Comparison of ENCODE assay signal across 30 mouse cellular contexts in genomic region chr3:27577349-27578025, GRCm38 (mm10).
DNase-seq lines count a peak whose midpoint lies in the region; ATAC-seq lines count a peak whose summit lies in the region.
"Had no signal": no experiment of that assay in that cellular context is flagged by ENCODE, and none has a peak within 500 bp of the region (broad histone marks: within the 10 kb centered on the region; RNA-seq: fewer than 3 reads in every experiment).

No protein-coding gene starts in this region.

- no peak overlapping the region for H3K9ac ChIP-seq in heart, embryonic 15.5 days
- no peak overlapping the region for H3K9ac ChIP-seq in lung, embryonic 16.5 days (ENCODE audit: low read length)
- H3K9ac ChIP-seq: embryonic facial prominence, embryonic 13.5 days; forebrain, embryonic 15.5 days; hindbrain, embryonic 12.5 days; intestine, embryonic 15.5 days; limb, embryonic 13.5 days; neural tube, embryonic 12.5 days had no signal

- H3K27me3 ChIP-seq in heart, embryonic 10.5 days (ENCODE audit: insufficient read depth, poor library complexity, severe bottlenecking): no peaks in the 10 kb centered on the region
- H3K27me3 ChIP-seq in heart, embryonic 15.5 days: no peaks in the 10 kb centered on the region
- no peaks in the 10 kb centered on the region for H3K27me3 ChIP-seq in lung, embryonic 16.5 days (ENCODE audit: control insufficient read depth, insufficient read depth, low read depth, low read length)
- H3K27me3 ChIP-seq: embryonic facial prominence, embryonic 13.5 days; forebrain, embryonic 15.5 days; hindbrain, embryonic 12.5 days; intestine, embryonic 15.5 days; limb, embryonic 13.5 days; neural tube, embryonic 12.5 days had no signal

- H3K4me2 ChIP-seq in heart, embryonic 15.5 days: peak overlapping the region; percentile 20; the same call in 1 of the 2 replicates
- no peak overlapping the region for H3K4me2 ChIP-seq in lung, embryonic 16.5 days (ENCODE audit: low read depth, low read length)
- H3K4me2 ChIP-seq: embryonic facial prominence, embryonic 13.5 days; forebrain, embryonic 15.5 days; hindbrain, embryonic 12.5 days; intestine, embryonic 15.5 days; limb, embryonic 13.5 days; liver, embryonic 11.5 days; midbrain, embryonic 11.5 days; neural tube, embryonic 12.5 days had no signal

- peaks cover 56% of the 10 kb centered on the region for H3K4me1 ChIP-seq in heart, embryonic 10.5 days
- peaks cover 44% of the 10 kb centered on the region for H3K4me1 ChIP-seq in heart, embryonic 15.5 days (replicated peaks)
- H3K4me1 ChIP-seq in lung, embryonic 16.5 days (replicated peaks; ENCODE audit: control insufficient read depth, insufficient read depth, low read length): peaks cover 33% of the 10 kb centered on the region

- intact Hi-C loops in heart, postnatal 36 days (cut with DNase I): loop anchor here (5.0 to 10.0 kb wide), 2 partner anchors 135 to 287 kb away; partner anchors contain the start of gene Fndc3b

- WGBS in heart, embryonic 10.5 days: 51% methylated on average over 10 of the region's 10 CpGs
- WGBS in heart, embryonic 15.5 days: 45% methylated on average over 10 of the region's 10 CpGs
- WGBS in lung, embryonic 16.5 days: 68% methylated on average over 10 of the region's 10 CpGs

- H3K36me3 ChIP-seq in heart, embryonic 10.5 days: no peaks in the 10 kb centered on the region
- no peaks in the 10 kb centered on the region for H3K36me3 ChIP-seq in heart, embryonic 15.5 days
- H3K36me3 ChIP-seq in lung, embryonic 16.5 days (ENCODE audit: control insufficient read depth, insufficient read depth, low read length): no peaks in the 10 kb centered on the region
- H3K36me3 ChIP-seq: embryonic facial prominence, embryonic 13.5 days; forebrain, embryonic 10.5 days; forebrain, embryonic 15.5 days; hindbrain, embryonic 12.5 days; intestine, embryonic 15.5 days; limb, embryonic 13.5 days; neural tube, embryonic 12.5 days had no signal

- no peaks in the 10 kb centered on the region for H3K9me3 ChIP-seq in heart, embryonic 10.5 days
- H3K9me3 ChIP-seq in heart, embryonic 15.5 days (replicated peaks): no peaks in the 10 kb centered on the region
- no peaks in the 10 kb centered on the region for H3K9me3 ChIP-seq in lung, embryonic 16.5 days (ENCODE audit: control insufficient read depth, low read length)
- H3K9me3 ChIP-seq: embryonic facial prominence, embryonic 13.5 days; forebrain, embryonic 10.5 days; forebrain, embryonic 15.5 days; hindbrain, embryonic 12.5 days; intestine, embryonic 15.5 days; limb, embryonic 13.5 days; neural tube, embryonic 12.5 days had no signal

- ATAC-seq in heart, embryonic 15.5 days (replicated peaks; ENCODE audit: insufficient number of reproducible peaks, insufficient read depth, low FRiP score, low read depth): peak; percentile 58; the same call in 1 of the 2 replicates
- peak; percentile 6; the same call in 1 of the 2 replicates for ATAC-seq in lung, embryonic 16.5 days (ENCODE audit: low read depth)
- ATAC-seq in frontal cortex, adult (ENCODE audit: low TSS enrichment): no peak
- ATAC-seq: forebrain, embryonic 15.5 days; hindbrain, postnatal 0 days; intestine, embryonic 15.5 days; midbrain, embryonic 16.5 days had no signal

- no peak overlapping the region; the same call in 1 of the 2 replicates for H3K4me3 ChIP-seq in heart, embryonic 10.5 days
- no peak overlapping the region for H3K4me3 ChIP-seq in heart, embryonic 15.5 days
- H3K4me3 ChIP-seq in lung, embryonic 16.5 days (ENCODE audit: low read length): no peak overlapping the region
- H3K4me3 ChIP-seq: embryonic facial prominence, embryonic 13.5 days; forebrain, embryonic 10.5 days; forebrain, embryonic 15.5 days; gastrocnemius, adult 2 months; hindbrain, embryonic 12.5 days; intestine, embryonic 15.5 days; limb, embryonic 13.5 days; myocyte; neural tube, embryonic 12.5 days had no signal

- no peak for DNase-seq in heart, embryonic 10.5 days (ENCODE audit: low spot score)
- no peak for DNase-seq in heart, postnatal 4 days
- DNase-seq in heart, postnatal 36 days: no peak
- no peak for DNase-seq in lung, postnatal 10 days
- DNase-seq: adrenal gland, postnatal 25 days; cerebellum, adult 11-12 months; cerebellum, postnatal 10 days; gastrocnemius, adult 2 months; gastrocnemius, postnatal 36 days; kidney, adult 8-10 months; kidney, postnatal 4 days; lung, adult 18-20 months; lung, postnatal 14 days; thymus, postnatal 4 days had no signal

- H3K27ac ChIP-seq in heart, embryonic 10.5 days: peak overlapping the region; percentile 1; the same call in 1 of the 2 replicates
- H3K27ac ChIP-seq in heart, embryonic 15.5 days: peak overlapping the region; percentile 68
- no peak overlapping the region for H3K27ac ChIP-seq in lung, embryonic 16.5 days (ENCODE audit: low read length)
- H3K27ac ChIP-seq: embryonic facial prominence, embryonic 13.5 days; forebrain, embryonic 10.5 days; forebrain, embryonic 15.5 days; gastrocnemius, adult 2 months; hindbrain, embryonic 12.5 days; hindbrain, postnatal 0 days; intestine, embryonic 15.5 days; kidney, postnatal 0 days; limb, embryonic 13.5 days; neural tube, embryonic 12.5 days had no signal
